ENCODE assay signal across 13 mouse cellular contexts in the genomic region with DNA sequence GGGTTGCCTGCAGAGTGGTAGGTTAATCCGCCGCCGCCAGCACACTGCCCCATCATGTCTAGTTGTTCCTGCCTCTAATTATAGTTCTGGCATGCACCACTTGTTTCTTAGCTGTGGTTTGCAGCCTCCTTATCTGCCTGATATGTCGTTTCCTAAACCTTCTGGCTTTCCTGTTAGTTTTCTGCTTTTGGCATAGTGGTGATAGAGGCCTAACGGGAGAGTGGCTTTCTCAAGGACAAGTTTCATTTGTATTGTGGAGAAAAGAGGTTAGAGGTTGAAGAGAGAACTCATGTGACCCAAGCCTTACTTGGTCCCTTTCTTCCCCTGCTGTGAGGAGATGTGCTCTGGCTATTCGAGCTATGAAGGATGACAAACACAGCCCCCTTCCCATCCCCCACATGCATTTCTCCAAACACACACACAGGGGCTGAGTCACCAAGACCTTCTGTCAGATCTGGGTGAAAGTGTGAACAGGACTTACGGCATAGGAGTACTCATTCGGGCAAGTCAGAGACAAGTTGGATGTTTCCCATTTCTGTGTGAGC. TPM values are rescaled to one million over a fixed set of nuclear protein-coding genes. Genes with fewer than 3 reads are reported as not detected.
A peak's percentile ranks its signal among the peaks of the same experiment; 100 is the strongest.
DNase-seq lines count a peak whose midpoint lies in the region; ATAC-seq and TF ChIP-seq lines count a peak whose summit lies in the region.
"Had no signal": no experiment of that assay in that cellular context is flagged by ENCODE, and none has a peak within 500 bp of the region (broad histone marks: within the 10 kb centered on the region; RNA-seq: fewer than 3 reads in every experiment).

No protein-coding gene starts in this region.

- no peaks in the 10 kb centered on the region for H3K4me1 ChIP-seq in midbrain, embryonic 11.5 days (ENCODE audit: control insufficient read depth, insufficient read depth, low read length)
- no peaks in the 10 kb centered on the region for H3K4me1 ChIP-seq in midbrain, embryonic 14.5 days (ENCODE audit: control insufficient read depth, insufficient read depth, low read length)
- H3K4me1 ChIP-seq in heart, postnatal 0 days (ENCODE audit: control insufficient read depth, insufficient read depth): peaks cover 14% of the 10 kb centered on the region; the same call in 1 of the 2 replicates
- H3K4me1 ChIP-seq: hindbrain, embryonic 15.5 days; limb, embryonic 13.5 days had no signal

- no peak overlapping the region for H3K4me3 ChIP-seq in midbrain, embryonic 11.5 days (ENCODE audit: low read depth, low read length)
- H3K4me3 ChIP-seq in midbrain, embryonic 14.5 days (replicated peaks; ENCODE audit: low read depth, low read length): no peak overlapping the region
- H3K4me3 ChIP-seq in heart, postnatal 0 days (ENCODE audit: low read depth, low read length): no peak overlapping the region
- H3K4me3 ChIP-seq: hindbrain, embryonic 15.5 days; limb, embryonic 13.5 days had no signal

- H3K27ac ChIP-seq in midbrain, embryonic 11.5 days (ENCODE audit: low read depth, low read length): no peak overlapping the region
- no peak overlapping the region for H3K27ac ChIP-seq in midbrain, embryonic 14.5 days (replicated peaks; ENCODE audit: low read depth, low read length)
- H3K27ac ChIP-seq in heart, postnatal 0 days (ENCODE audit: low read depth): peak overlapping the region; percentile 90
- H3K27ac ChIP-seq: hindbrain, embryonic 15.5 days; limb, embryonic 13.5 days had no signal

- no peaks in the 10 kb centered on the region for H3K9me3 ChIP-seq in midbrain, embryonic 11.5 days (ENCODE audit: control insufficient read depth, low read length)
- H3K9me3 ChIP-seq in midbrain, embryonic 14.5 days (ENCODE audit: control insufficient read depth, low read length): no peaks in the 10 kb centered on the region
- no peaks in the 10 kb centered on the region for H3K9me3 ChIP-seq in heart, postnatal 0 days (replicated peaks; ENCODE audit: control insufficient read depth, low read length)
- H3K9me3 ChIP-seq: hindbrain, embryonic 15.5 days; limb, embryonic 13.5 days had no signal

- ATAC-seq in midbrain, embryonic 11.5 days (ENCODE audit: low FRiP score): no peak
- ATAC-seq in midbrain, embryonic 14.5 days (ENCODE audit: low FRiP score, low TSS enrichment): no peak
- peak; percentile 88 for ATAC-seq in heart, postnatal 0 days (ENCODE audit: insufficient read depth, low read depth)
- ATAC-seq in megakaryocyte progenitor cell, adult 5-6 weeks (replicated peaks; ENCODE audit: poor library complexity): peak; percentile 90

- no peak overlapping the region for H3K4me2 ChIP-seq in midbrain, embryonic 11.5 days
- H3K4me2 ChIP-seq in midbrain, embryonic 14.5 days (ENCODE audit: low read length): no peak overlapping the region
- H3K4me2 ChIP-seq in heart, postnatal 0 days (ENCODE audit: low read depth, low read length): no peak overlapping the region; the same call in 1 of the 2 replicates
- H3K4me2 ChIP-seq: hindbrain, embryonic 15.5 days; limb, embryonic 13.5 days had no signal

- TF ChIP-seq EP300 in heart, postnatal 0 days (IDR thresholded peaks at IDR 0.05; ENCODE audit: low read depth): 0 out of 2 replicates have a peak, but pooled peaks have one; percentile 52

- 87% methylated on average over 8 of the region's 8 CpGs for WGBS in midbrain, embryonic 11.5 days
- 92% methylated on average over 8 of the region's 8 CpGs for WGBS in midbrain, embryonic 14.5 days
- WGBS in heart, postnatal 0 days: 8% methylated on average over 8 of the region's 8 CpGs

- H3K27me3 ChIP-seq in midbrain, embryonic 11.5 days (ENCODE audit: control insufficient read depth, insufficient read depth, low read length): no peaks in the 10 kb centered on the region
- no peaks in the 10 kb centered on the region for H3K27me3 ChIP-seq in midbrain, embryonic 14.5 days (ENCODE audit: control insufficient read depth, insufficient read depth, low read length)
- H3K27me3 ChIP-seq in heart, postnatal 0 days (ENCODE audit: control insufficient read depth, insufficient read depth, low read length): no peaks in the 10 kb centered on the region
- H3K27me3 ChIP-seq: hindbrain, embryonic 15.5 days; limb, embryonic 13.5 days had no signal

- no peaks in the 10 kb centered on the region for H3K36me3 ChIP-seq in midbrain, embryonic 11.5 days (ENCODE audit: control insufficient read depth, insufficient read depth, low read length)
- 0 out of 2 replicates have a peak, but pooled peaks cover 4% of the 10 kb centered on the region for H3K36me3 ChIP-seq in midbrain, embryonic 14.5 days (ENCODE audit: control insufficient read depth, insufficient read depth, low read length)
- H3K36me3 ChIP-seq in heart, postnatal 0 days (replicated peaks; ENCODE audit: control insufficient read depth, insufficient read depth, low read length): no peaks in the 10 kb centered on the region
- H3K36me3 ChIP-seq: hindbrain, embryonic 15.5 days; limb, embryonic 13.5 days had no signal

- TF ChIP-seq CTCF in heart, postnatal 0 days (IDR thresholded peaks at IDR 0.05; ENCODE audit: low read depth): no peak

- peak; percentile 28 for DNase-seq in midbrain, embryonic 11.5 days (ENCODE audit: low spot score, missing footprints)
- DNase-seq in midbrain, embryonic 14.5 days: no peak
- DNase-seq in adrenal gland, postnatal 36 days: peak; percentile 30 to 61
- peak; percentile 80 for DNase-seq in heart, postnatal 0 days (ENCODE audit: low spot score)
- DNase-seq in layer of hippocampus, adult 18-20 months (ENCODE audit: low spot score in 2 of 2): no peak
- no peak for DNase-seq in neural tube, embryonic 10.5 days (ENCODE audit: extremely low spot score, low spot score)
- DNase-seq in left cerebral cortex, adult 11 months (ENCODE audit: low spot score): no peak
- DNase-seq: kidney, postnatal 25 days; right cerebral cortex, postnatal 4 days; thymus, postnatal 14 days had no signal

- H3K9ac ChIP-seq in midbrain, embryonic 11.5 days (ENCODE audit: low read length): no peak overlapping the region
- H3K9ac ChIP-seq in midbrain, embryonic 14.5 days (replicated peaks; ENCODE audit: low read length): no peak overlapping the region
- H3K9ac ChIP-seq in heart, postnatal 0 days (replicated peaks; ENCODE audit: low read depth, low read length): no peak overlapping the region
- H3K9ac ChIP-seq: hindbrain, embryonic 15.5 days; limb, embryonic 13.5 days had no signal

RNA-seq across cellular contexts. Expression of gene Gpr171, which starts 12.4 kb away (rescaled TPM):
- 0.62 and 0.72 TPM in 2 replicates for polyA plus RNA-seq in midbrain, embryonic 11.5 days (2014; fragmentation: Nextera tagmentation; extraction: Ambion mirVana)
- 0.78 and 1.3 TPM in 2 replicates for polyA plus RNA-seq in midbrain, embryonic 14.5 days (2014; fragmentation: Nextera tagmentation; extraction: Ambion mirVana)
- total RNA-seq in adrenal gland, postnatal 36 days (2021): under 1 TPM in 1 of 2 experiments, not detected in 1; 0.26 TPM
- 0.31 TPM in 1 of 2 replicates, not detected in the other for total RNA-seq in heart, postnatal 0 days (2014; rRNA removed; ENCODE audit: low replicate concordance)
- polyA plus RNA-seq in heart, postnatal 0 days (2015; fragmentation: Nextera tagmentation; extraction: Ambion mirVana): 0.29 and 0.33 TPM in 2 replicates
- total RNA-seq in megakaryocyte progenitor cell, adult 5-6 weeks (2015): 24.3 and 26.9 TPM in 2 replicates
- 23.1 and 31.9 TPM in 2 replicates for total RNA-seq in megakaryocyte progenitor cell, adult 5-6 weeks (2017)
- total RNA-seq in layer of hippocampus, adult 18-20 months (2021): not detected

RNA-seq across cellular contexts. Expression of gene P2ry14, which starts 39.4 kb away (rescaled TPM):
- 1.0 and 1.4 TPM in 2 replicates for polyA plus RNA-seq in midbrain, embryonic 11.5 days (2014; fragmentation: Nextera tagmentation; extraction: Ambion mirVana)
- polyA plus RNA-seq in midbrain, embryonic 14.5 days (2014; fragmentation: Nextera tagmentation; extraction: Ambion mirVana): 2.9 and 4.1 TPM in 2 replicates
- total RNA-seq in adrenal gland, postnatal 36 days (2021): 10 to 100 TPM; 18.0 to 19.1 TPM
- total RNA-seq in heart, postnatal 0 days (2014; rRNA removed; ENCODE audit: low replicate concordance): 0.81 and 3.7 TPM in 2 replicates
- 1.6 and 1.8 TPM in 2 replicates for polyA plus RNA-seq in heart, postnatal 0 days (2015; fragmentation: Nextera tagmentation; extraction: Ambion mirVana)
- total RNA-seq in megakaryocyte progenitor cell, adult 5-6 weeks (2015): 5.7 and 7.2 TPM in 2 replicates
- total RNA-seq in megakaryocyte progenitor cell, adult 5-6 weeks (2017): 5.0 and 8.0 TPM in 2 replicates
- total RNA-seq in layer of hippocampus, adult 18-20 months (2021): 1 to 10 TPM; 1.4 to 2.0 TPM

Comparison
In these comparisons a context has a peak if more than half of its experiments do, and no peak if none do; other contexts are left out.
1. DNase-seq: peak in midbrain, embryonic 11.5 days (single experiment), adrenal gland, postnatal 36 days (2 of 2) and heart, postnatal 0 days (single experiment); none in midbrain, embryonic 14.5 days (single experiment), layer of hippocampus, adult 18-20 months (0 of 2), neural tube, embryonic 10.5 days (single experiment) and left cerebral cortex, adult 11 months (single experiment).
2. ATAC-seq: peak in heart, postnatal 0 days (single experiment) and megakaryocyte progenitor cell, adult 5-6 weeks (single experiment); none in midbrain, embryonic 11.5 days (single experiment) and midbrain, embryonic 14.5 days (single experiment).
3. RNA of gene Gpr171, which starts 12.4 kb away (total RNA-seq): 23.1 to 31.9 TPM in megakaryocyte progenitor cell, adult 5-6 weeks; 0.26 TPM in adrenal gland, postnatal 36 days, 0.31 TPM in heart, postnatal 0 days and not detected in layer of hippocampus, adult 18-20 months; every median in the first group is over 10 times any median in the second.